8 mouse cellular contexts compared by ENCODE assay signal in genomic region chr5:137671443-137672240, GRCm38 (mm10). TPM values are rescaled to one million over a fixed set of nuclear protein-coding genes. Genes with fewer than 3 reads are reported as not detected.
DNase-seq lines count a peak whose midpoint lies in the region; ATAC-seq lines count a peak whose summit lies in the region.

No protein-coding gene starts in this region.

- no peaks in the 10 kb centered on the region for H3K27me3 ChIP-seq in heart, embryonic 13.5 days (replicated peaks)

- peak overlapping the region; percentile 66 for H3K9ac ChIP-seq in heart, embryonic 13.5 days

- H3K4me1 ChIP-seq in heart, embryonic 13.5 days: peaks cover 43% of the 10 kb centered on the region

- H3K27ac ChIP-seq in heart, embryonic 13.5 days (replicated peaks): peak overlapping the region; percentile 93

- H3K4me2 ChIP-seq in heart, embryonic 13.5 days: peak overlapping the region; percentile 36

- H3K9me3 ChIP-seq in heart, embryonic 13.5 days: no peaks in the 10 kb centered on the region

- peak; percentile 85 for DNase-seq in ovary, adult 18-20 months (ENCODE audit: low spot score)
- no peak for DNase-seq in ovary, postnatal 10 days (ENCODE audit: low spot score)
- peak; percentile 44 for DNase-seq in embryo, embryonic 10 days (ENCODE audit: low spot score)
- peak; percentile 90 to 91 for DNase-seq in kidney, postnatal 25 days
- DNase-seq in lung, postnatal 36 days: peak; percentile 85
- peak; percentile 53 to 74 for DNase-seq in urinary bladder, postnatal 36 days (ENCODE audit: low spot score in 2 of 2)
- no peak for DNase-seq in cerebellum, postnatal 25 days

- peak; percentile 76; the same call in 1 of the 2 replicates for ATAC-seq in heart, embryonic 13.5 days (ENCODE audit: extremely low read depth, insufficient number of reproducible peaks, low FRiP score, low TSS enrichment)

- peaks cover 10% of the 10 kb centered on the region for H3K36me3 ChIP-seq in heart, embryonic 13.5 days

- H3K4me3 ChIP-seq in heart, embryonic 13.5 days: peak overlapping the region; percentile 0; the same call in 1 of the 2 replicates

- WGBS in heart, embryonic 13.5 days: 21% methylated on average over 9 of the region's 9 CpGs

RNA-seq across cellular contexts. Expression of gene Agfg2, which starts 12.9 kb away (rescaled TPM):
- 19.7 and 20.7 TPM in 2 replicates for polyA plus RNA-seq in heart, embryonic 13.5 days (2015; fragmentation: Nextera tagmentation; extraction: Ambion mirVana)

RNA-seq across cellular contexts. Expression of gene Irs3, which starts 26.1 kb away (rescaled TPM):
- polyA plus RNA-seq in heart, embryonic 13.5 days (2015; fragmentation: Nextera tagmentation; extraction: Ambion mirVana): 0.14 TPM in 1 of 2 replicates, not detected in the other

RNA-seq across cellular contexts. Expression of gene Sap25, which starts 30.5 kb away (rescaled TPM):
- polyA plus RNA-seq in heart, embryonic 13.5 days (2015; fragmentation: Nextera tagmentation; extraction: Ambion mirVana): 3.9 and 4.1 TPM in 2 replicates

RNA-seq across cellular contexts. Expression of gene Gm20605, which starts 42.7 kb away (rescaled TPM):
- polyA plus RNA-seq in heart, embryonic 13.5 days (2015; fragmentation: Nextera tagmentation; extraction: Ambion mirVana): 5.5 TPM in 2 replicates

RNA-seq across cellular contexts. Expression of gene Lrch4, which starts 42.7 kb away (rescaled TPM):
- 21.8 and 24.2 TPM in 2 replicates for polyA plus RNA-seq in heart, embryonic 13.5 days (2015; fragmentation: Nextera tagmentation; extraction: Ambion mirVana)

Comparison
In these comparisons a context has a peak if more than half of its experiments do, and no peak if none do; other contexts are left out.
1. DNase-seq: peak in ovary, adult 18-20 months (single experiment), embryo, embryonic 10 days (single experiment), kidney, postnatal 25 days (2 of 2), lung, postnatal 36 days (single experiment) and urinary bladder, postnatal 36 days (2 of 2); none in ovary, postnatal 10 days (single experiment) and cerebellum, postnatal 25 days (0 of 2).